In genomic region chr9:37432026-37432666, GRCm38 (mm10) we compare ENCODE assay signal across 8 mouse cellular contexts. TPM values are rescaled to one million over a fixed set of nuclear protein-coding genes. Genes with fewer than 3 reads are reported as not detected.
DNase-seq lines count a peak whose midpoint lies in the region; ATAC-seq and TF ChIP-seq lines count a peak whose summit lies in the region.

No protein-coding gene starts in this region.

- H3K4me1 ChIP-seq in forebrain, embryonic 16.5 days (replicated peaks; ENCODE audit: control insufficient read depth, insufficient read depth, low read length): peaks cover 22% of the 10 kb centered on the region
- H3K4me1 ChIP-seq in lung, adult 2 months (ENCODE audit: control insufficient read depth, insufficient read depth, low read length): peaks cover 9% of the 10 kb centered on the region

- peak; percentile 51 for ATAC-seq in frontal cortex, adult (ENCODE audit: low TSS enrichment)
- ATAC-seq in forebrain, embryonic 16.5 days: peak; percentile 41

- peaks cover 41% of the 10 kb centered on the region for H3K27me3 ChIP-seq in forebrain, embryonic 16.5 days (replicated peaks; ENCODE audit: control insufficient read depth, insufficient read depth, low read length)

- H3K9ac ChIP-seq in forebrain, embryonic 16.5 days (replicated peaks; ENCODE audit: low read depth, low read length): peak overlapping the region; percentile 25; the same call in 1 of the 2 replicates

- H3K4me2 ChIP-seq in forebrain, embryonic 16.5 days (ENCODE audit: low read length): peak overlapping the region; percentile 62

- no peak for DNase-seq in frontal cortex, postnatal 14 days (ENCODE audit: low spot score in 2 of 2)
- DNase-seq in NIH3T3 (ENCODE audit: low read depth): peak; percentile 49
- DNase-seq in kidney, adult 9 months: peak; percentile 86
- peak; percentile 39 for DNase-seq in lung, adult 2 months
- DNase-seq in right cerebral cortex, adult 2 months (ENCODE audit: low spot score in 2 of 2): peak; percentile 47 to 64
- no peak for DNase-seq in cerebellum, adult 18-20 months

- H3K4me3 ChIP-seq in forebrain, embryonic 16.5 days (replicated peaks; ENCODE audit: low read length): peak overlapping the region; percentile 37
- no peak overlapping the region for H3K4me3 ChIP-seq in lung, adult 2 months (replicated peaks; ENCODE audit: extremely low read depth, low read depth, low read length)

- no peaks in the 10 kb centered on the region for H3K36me3 ChIP-seq in forebrain, embryonic 16.5 days (ENCODE audit: control insufficient read depth, insufficient read depth)

- under 1% methylated on average over 15 of the region's 17 CpGs for WGBS in forebrain, embryonic 16.5 days
- WGBS in lung, adult 2 months: 3% methylated on average over 16 of the region's 17 CpGs

- no peaks in the 10 kb centered on the region for H3K9me3 ChIP-seq in forebrain, embryonic 16.5 days (ENCODE audit: control insufficient read depth, low read length)

- TF ChIP-seq POLR2A in lung, adult 2 months (IDR thresholded peaks at IDR 0.05; ENCODE audit: borderline replicate concordance, extremely low read depth, low read depth, low read length): no peak

- peak; percentile 34; the same call in 1 of the 2 replicates for TF ChIP-seq CTCF in lung, adult 2 months (IDR thresholded peaks at IDR 0.05; ENCODE audit: insufficient read depth, low read length)

- no peak overlapping the region for H3K27ac ChIP-seq in forebrain, embryonic 16.5 days (ENCODE audit: low read length)

RNA-seq across cellular contexts. Expression of gene Robo3, which starts 0.9 kb away (rescaled TPM):
- polyA plus RNA-seq in forebrain, embryonic 16.5 days (2015; fragmentation: Nextera tagmentation; extraction: Ambion mirVana): 1.1 and 3.3 TPM in 2 replicates
- polyA plus RNA-seq in lung, adult 2 months (2012; rRNA removed): 0.07 and 0.22 TPM in 2 replicates

RNA-seq across cellular contexts. Expression of gene Robo4, which starts 30.4 kb away (rescaled TPM):
- 4.5 and 4.6 TPM in 2 replicates for polyA plus RNA-seq in forebrain, embryonic 16.5 days (2015; fragmentation: Nextera tagmentation; extraction: Ambion mirVana)
- polyA plus RNA-seq in lung, adult 2 months (2012; rRNA removed): 67.8 and 88.4 TPM in 2 replicates

RNA-seq across cellular contexts. Expression of gene Msantd2, which starts 57.0 kb away (rescaled TPM):
- polyA plus RNA-seq in forebrain, embryonic 16.5 days (2015; fragmentation: Nextera tagmentation; extraction: Ambion mirVana): 34.0 and 34.8 TPM in 2 replicates
- 22.9 and 28.5 TPM in 2 replicates for polyA plus RNA-seq in lung, adult 2 months (2012; rRNA removed)

Comparison
In these comparisons a context has a peak if more than half of its experiments do, and no peak if none do; other contexts are left out.
1. DNase-seq: peak in NIH3T3 (single experiment), kidney, adult 9 months (single experiment), lung, adult 2 months (single experiment) and right cerebral cortex, adult 2 months (2 of 2); none in frontal cortex, postnatal 14 days (0 of 2) and cerebellum, adult 18-20 months (0 of 2).
2. RNA of gene Robo4, which starts 30.4 kb away (polyA plus RNA-seq): 67.8 to 88.4 TPM in lung, adult 2 months; 4.5 to 4.6 TPM in forebrain, embryonic 16.5 days; every median in the first group is over 10 times any median in the second.